Mouse (Mus musculus) kidney, adult 11 months (tissue): ENCODE data around the gene Mypop.

Experiments
- DNase-seq: peaks from one replicate; pipeline ENCODE4 v3.0.0; 2022

Gene Mypop

DNA sequence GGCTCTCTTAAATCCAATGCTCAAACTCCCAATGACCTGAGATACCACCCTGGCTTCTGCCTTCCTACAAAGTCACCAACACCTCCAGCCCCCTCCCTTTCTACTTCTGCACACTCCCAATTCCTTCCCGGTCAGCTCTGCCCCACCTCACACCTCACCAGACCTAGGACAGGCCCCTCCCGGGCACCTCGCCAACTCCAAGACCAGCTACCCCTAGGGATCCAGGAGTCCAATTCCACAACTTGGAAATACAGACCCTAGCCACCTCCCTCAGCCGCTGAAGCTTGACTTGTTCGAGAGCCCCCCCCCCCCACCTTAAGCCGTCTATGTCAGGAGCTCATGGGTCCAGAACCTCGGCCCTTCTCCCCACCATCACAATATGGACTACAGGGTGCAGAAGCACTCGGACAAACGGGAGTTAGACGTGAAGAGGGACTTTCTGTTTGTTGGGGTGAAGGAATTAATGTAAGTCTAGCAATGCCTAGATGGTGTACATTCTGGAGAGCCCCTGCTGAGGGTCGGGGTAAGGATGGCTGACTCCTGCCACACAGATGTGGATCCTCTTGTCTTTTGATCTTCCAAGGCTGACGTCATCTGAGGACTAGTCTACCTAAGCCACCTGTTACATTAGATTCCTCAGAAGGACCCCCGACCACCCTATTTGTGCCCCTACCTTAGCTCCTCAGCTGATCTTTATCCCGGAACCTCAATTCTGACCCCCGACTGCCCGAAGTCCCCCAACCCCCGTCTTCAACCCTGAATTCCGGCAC, 31.3 kb downstream of the Mypop start:
- no peak for DNase-seq

- DNase-seq, result peak; percentile 55
Observed at GRCm38 (mm10) chr7:19023357-19023814, 32.3 kb downstream of the Mypop start, which contains the start of gene Foxa3. Gene Foxa3 (minus strand): TSS chr7:19023538.

- DNase-seq, result peak; percentile 95
Observed at GRCm38 (mm10) chr7:19024096-19024506, 33.1 kb downstream of the Mypop start, which contains the start of gene Sympk. Gene Sympk (plus strand): TSS chr7:19024377.

DNA sequence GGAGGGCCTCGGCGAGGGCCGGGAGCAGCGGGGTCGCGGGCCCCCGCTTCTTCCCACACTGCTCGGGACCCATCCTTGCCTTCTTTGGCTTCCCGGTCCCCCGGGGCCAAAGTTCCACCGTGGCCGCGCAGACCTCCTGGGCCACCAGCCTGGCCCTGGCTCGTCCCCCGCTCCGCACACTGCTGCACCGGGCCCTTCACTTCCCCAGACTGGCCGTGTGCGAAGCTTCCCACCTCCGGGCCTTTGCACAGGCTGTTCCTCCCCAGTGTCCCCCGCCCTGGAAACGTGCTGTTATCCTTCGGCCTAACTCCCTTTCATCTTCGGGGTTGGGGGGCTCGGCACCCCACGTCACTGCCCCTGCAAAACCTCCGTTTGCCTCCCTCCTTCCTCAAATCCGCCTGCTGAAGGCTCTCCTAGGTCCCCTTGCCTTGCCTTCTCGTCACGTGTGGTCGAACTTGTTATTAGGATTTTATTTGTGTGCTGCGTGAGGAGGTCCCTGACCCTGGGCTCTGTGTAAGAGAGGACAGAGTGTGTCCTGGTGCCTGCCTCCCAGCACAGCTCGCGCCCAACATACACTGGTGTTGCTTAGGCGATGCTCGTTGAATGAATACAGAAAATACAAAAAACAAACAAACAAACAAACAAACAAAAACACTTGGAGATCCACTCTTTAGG, 33.7 kb downstream of the Mypop start:
- peak; percentile 43 for DNase-seq

DNA sequence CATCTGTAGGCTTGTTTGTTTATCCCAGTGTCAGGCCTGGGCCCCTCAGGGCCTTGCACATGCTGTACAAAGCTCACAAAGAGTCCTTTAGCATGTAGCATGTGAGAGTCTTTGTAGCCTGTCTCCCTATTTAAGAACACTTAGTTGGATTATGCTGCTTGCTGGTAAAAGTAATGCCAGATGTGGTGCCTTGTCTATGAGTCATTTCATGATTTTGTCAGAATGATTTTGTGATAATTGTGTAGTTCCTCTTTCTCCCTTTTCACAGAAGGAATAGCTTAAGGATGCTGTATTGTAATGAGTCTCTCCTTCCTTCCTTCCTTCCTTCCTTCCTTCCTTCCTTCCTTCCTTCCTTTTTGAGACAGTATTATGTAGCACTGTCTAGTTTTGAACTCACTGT, 37.0 kb downstream of the Mypop start:
- no peak for DNase-seq

DNA sequence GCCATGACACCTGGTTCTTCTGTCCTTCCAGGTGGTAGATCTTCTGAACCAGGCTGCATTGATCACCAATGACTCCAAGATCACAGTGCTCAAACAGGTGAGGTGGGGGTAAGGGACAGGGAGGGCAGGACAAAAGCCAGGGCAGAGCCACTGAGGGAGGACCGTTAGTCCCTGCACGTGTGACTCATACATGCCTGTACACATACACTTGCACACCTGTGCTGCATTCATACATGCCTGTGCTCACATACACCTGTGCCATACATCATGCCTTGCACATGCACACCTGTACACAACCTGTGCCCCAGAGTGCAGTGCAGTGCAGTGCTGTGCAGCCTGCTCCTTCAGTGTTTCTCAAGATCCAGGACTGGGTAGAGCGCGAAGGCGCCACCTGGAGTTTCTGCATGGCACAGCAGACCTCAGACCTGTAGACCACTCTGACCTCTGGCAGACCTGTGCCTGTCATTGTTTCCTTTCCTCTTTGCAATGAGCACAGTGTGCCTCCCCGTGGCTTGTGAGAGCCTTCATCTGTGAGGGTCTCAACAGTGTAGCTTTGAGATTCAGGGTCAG, 38.1 kb downstream of the Mypop start:
- DNase-seq, result peak; percentile 50

GRCm38 (mm10) chr7:19031641-19032040, 40.6 kb downstream of the Mypop start:
- peak; percentile 40 for DNase-seq

- DNase-seq, result no peak
Observed at GRCm38 (mm10) chr7:19044616-19045015, 53.6 kb downstream of the Mypop start.

GRCm38 (mm10) chr7:19046286-19047069, 55.4 kb downstream of the Mypop start:
- DNase-seq, result peak; percentile 38

DNA sequence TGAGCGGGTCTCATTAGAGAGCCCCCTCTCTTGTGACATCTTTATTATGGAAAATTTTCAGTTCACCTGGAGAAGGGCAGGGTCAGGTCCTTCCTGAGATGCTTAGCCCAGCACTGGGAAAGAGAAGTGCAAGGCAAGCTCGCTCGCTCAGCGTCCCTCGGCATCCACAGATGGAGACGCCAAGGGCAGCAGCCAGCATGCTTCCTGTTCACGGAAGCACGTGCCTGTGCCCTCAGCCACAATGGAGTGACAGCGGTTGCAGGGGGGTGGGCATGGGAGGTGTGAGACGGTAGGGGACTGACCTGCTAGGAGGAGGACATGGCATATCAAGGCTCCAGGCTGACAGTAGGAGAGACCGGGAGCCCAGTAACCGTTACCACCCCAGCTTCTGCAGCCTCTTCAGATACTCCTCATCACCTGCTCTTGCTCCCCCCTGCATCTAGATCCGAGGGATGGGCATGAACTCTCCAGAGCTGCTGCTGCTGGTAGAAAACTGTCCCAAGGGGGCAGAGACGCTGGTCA, 57.0 kb downstream of the Mypop start:
- DNase-seq, result no peak

GRCm38 (mm10) chr7:19049252-19049651, 58.2 kb downstream of the Mypop start:
- no peak for DNase-seq

DNA sequence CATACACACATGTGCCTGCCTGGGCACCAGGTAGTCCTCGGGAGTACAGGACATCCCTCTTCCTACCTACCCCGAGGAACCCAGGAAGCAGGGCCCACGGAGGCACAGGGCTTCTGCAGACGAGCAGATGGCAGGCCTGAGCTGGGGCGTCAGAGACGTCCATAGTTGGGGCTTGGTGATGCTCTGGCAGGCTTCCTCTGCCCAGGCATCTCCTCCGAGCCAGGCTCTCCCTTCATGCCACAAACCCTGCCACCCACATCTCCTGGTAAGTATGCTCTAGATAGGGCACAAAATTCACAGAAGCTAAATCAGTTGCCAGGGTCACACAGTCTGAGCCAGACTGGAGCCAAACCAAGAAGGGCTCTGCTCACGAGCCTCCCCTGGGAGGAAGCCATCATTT, 59.1 kb downstream of the Mypop start:
- no peak for DNase-seq

DNA sequence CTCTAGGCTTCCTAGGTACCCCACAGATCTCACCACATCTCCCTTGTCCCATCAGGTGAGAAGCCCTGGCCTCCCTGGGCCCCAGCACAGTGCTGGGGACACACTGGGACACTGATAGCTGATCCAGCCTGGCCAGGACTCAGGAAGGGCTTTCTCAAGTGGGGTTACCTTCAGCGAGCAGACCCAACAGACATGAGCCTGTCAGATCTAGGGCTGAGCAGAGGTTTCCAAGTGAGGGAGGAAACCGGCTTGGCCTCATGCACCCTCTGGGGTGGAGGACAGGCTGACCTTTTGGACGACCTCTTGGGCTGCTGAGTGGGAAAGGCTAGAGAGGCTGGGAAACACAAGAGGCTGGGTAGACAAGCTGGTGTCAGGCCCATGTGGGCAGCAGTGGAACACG, 60.1 kb downstream of the Mypop start:
- DNase-seq, result no peak
